Mouse (Mus musculus): ENCODE measurements around the gene Phldb2. TPM values are rescaled to one million over a fixed set of nuclear protein-coding genes. Genes with fewer than 3 reads are reported as not detected.
A peak's percentile ranks its signal among the peaks of the same experiment; 100 is the strongest.

Gene Phldb2
- polyA plus RNA-seq, 1 experiment: 4.7 TPM

- peak; percentile 49 to 68 for DNase-seq
- under 1% methylated on average over 45 of the region's 45 CpGs for WGBS
- Histone ChIP-seq H3K4me1 (ENCODE audit: control insufficient read depth, insufficient read depth, low read length) (no peaks in the 10 kb centered on the region), H3K27ac (ENCODE audit: insufficient read depth, low read length) (no peak overlapping the region), H3K4me3 (replicated peaks; ENCODE audit: insufficient read depth, low read depth, low read length) (peak overlapping the region; percentile 55), H3K27me3 (ENCODE audit: control insufficient read depth, insufficient read depth, low read length) (no peaks in the 10 kb centered on the region)
- TF ChIP-seq CTCF (IDR thresholded peaks at IDR 0.05; ENCODE audit: borderline replicate concordance, insufficient read depth, low read depth, low read length): no peak
- no peak for TF ChIP-seq POLR2A (IDR thresholded peaks at IDR 0.05; ENCODE audit: borderline replicate concordance, insufficient read depth, low read length)
Measured at GRCm38 (mm10) chr16:45844049-45844780, 109.2 kb downstream of the Phldb2 start.

GRCm38 (mm10) chr16:45843351-45843891 lies 110.0 kb downstream of the Phldb2 start:
- Histone ChIP-seq H3K4me3 (replicated peaks; ENCODE audit: insufficient read depth, low read depth, low read length) (peak overlapping the region; percentile 55), H3K4me1 (ENCODE audit: control insufficient read depth, insufficient read depth, low read length) (no peaks in the 10 kb centered on the region), H3K27ac (ENCODE audit: insufficient read depth, low read length) (no peak overlapping the region), H3K27me3 (ENCODE audit: control insufficient read depth, insufficient read depth, low read length) (no peaks in the 10 kb centered on the region)
- peak in 1 of 2 experiments; percentile 18 for DNase-seq
- TF ChIP-seq POLR2A (IDR thresholded peaks at IDR 0.05; ENCODE audit: borderline replicate concordance, insufficient read depth, low read length) (no peak), CTCF (IDR thresholded peaks at IDR 0.05; ENCODE audit: borderline replicate concordance, insufficient read depth, low read depth, low read length) (no peak)
- 6% methylated on average over 16 of the region's 16 CpGs for WGBS

GRCm38 (mm10) chr16:45842440-45842839 lies 111.0 kb downstream of the Phldb2 start:
- H3K4me3 ChIP-seq (replicated peaks; ENCODE audit: insufficient read depth, low read depth, low read length): no peak overlapping the region
- no peaks in the 10 kb centered on the region for H3K27me3 ChIP-seq (ENCODE audit: control insufficient read depth, insufficient read depth, low read length)
- 91% methylated on average over 4 of the region's 4 CpGs for WGBS
- H3K4me1 ChIP-seq (ENCODE audit: control insufficient read depth, insufficient read depth, low read length): no peaks in the 10 kb centered on the region
- TF ChIP-seq POLR2A (IDR thresholded peaks at IDR 0.05; ENCODE audit: borderline replicate concordance, insufficient read depth, low read length): no peak
- H3K27ac ChIP-seq (ENCODE audit: insufficient read depth, low read length): no peak overlapping the region
- DNase-seq: no peak

GRCm38 (mm10) chr16:45841806-45842205 lies 111.6 kb downstream of the Phldb2 start:
- TF ChIP-seq POLR2A (IDR thresholded peaks at IDR 0.05; ENCODE audit: borderline replicate concordance, insufficient read depth, low read length) (no peak), CTCF (IDR thresholded peaks at IDR 0.05; ENCODE audit: borderline replicate concordance, insufficient read depth, low read depth, low read length) (no peak)
- H3K4me3 ChIP-seq (replicated peaks; ENCODE audit: insufficient read depth, low read depth, low read length): no peak overlapping the region
- no peaks in the 10 kb centered on the region for H3K4me1 ChIP-seq (ENCODE audit: control insufficient read depth, insufficient read depth, low read length)
- H3K27me3 ChIP-seq (ENCODE audit: control insufficient read depth, insufficient read depth, low read length): no peaks in the 10 kb centered on the region
- WGBS: 93% methylated on average over 3 of the region's 3 CpGs
- no peak for DNase-seq
- no peak overlapping the region for H3K27ac ChIP-seq (ENCODE audit: insufficient read depth, low read length)

GRCm38 (mm10) chr16:45841016-45841415 lies 112.4 kb downstream of the Phldb2 start:
- 63% methylated on average over 3 of the region's 3 CpGs for WGBS
- H3K4me1 ChIP-seq (ENCODE audit: control insufficient read depth, insufficient read depth, low read length): no peaks in the 10 kb centered on the region
- DNase-seq: peak in 1 of 2 experiments; percentile 12
- TF ChIP-seq CTCF (IDR thresholded peaks at IDR 0.05; ENCODE audit: borderline replicate concordance, insufficient read depth, low read depth, low read length) (no peak), POLR2A (IDR thresholded peaks at IDR 0.05; ENCODE audit: borderline replicate concordance, insufficient read depth, low read length) (no peak)
- H3K27me3 ChIP-seq (ENCODE audit: control insufficient read depth, insufficient read depth, low read length): no peaks in the 10 kb centered on the region
- H3K4me3 ChIP-seq (replicated peaks; ENCODE audit: insufficient read depth, low read depth, low read length): no peak overlapping the region
- no peak overlapping the region for H3K27ac ChIP-seq (ENCODE audit: insufficient read depth, low read length)

GRCm38 (mm10) chr16:45837541-45838342 lies 115.7 kb downstream of the Phldb2 start:
- no peak for TF ChIP-seq CTCF (IDR thresholded peaks at IDR 0.05; ENCODE audit: borderline replicate concordance, insufficient read depth, low read depth, low read length)
- TF ChIP-seq POLR2A (IDR thresholded peaks at IDR 0.05; ENCODE audit: borderline replicate concordance, insufficient read depth, low read length): no peak
- no peak overlapping the region for H3K4me3 ChIP-seq (replicated peaks; ENCODE audit: insufficient read depth, low read depth, low read length)
- no peaks in the 10 kb centered on the region for H3K4me1 ChIP-seq (ENCODE audit: control insufficient read depth, insufficient read depth, low read length)
- no peak for DNase-seq
- H3K27me3 ChIP-seq (ENCODE audit: control insufficient read depth, insufficient read depth, low read length): no peaks in the 10 kb centered on the region
- H3K27ac ChIP-seq (ENCODE audit: insufficient read depth, low read length): no peak overlapping the region
- 80% methylated on average over 5 of the region's 5 CpGs for WGBS

- TF ChIP-seq POLR2A (IDR thresholded peaks at IDR 0.05; ENCODE audit: borderline replicate concordance, insufficient read depth, low read length) (no peak), CTCF (IDR thresholded peaks at IDR 0.05; ENCODE audit: borderline replicate concordance, insufficient read depth, low read depth, low read length) (no peak)
- Histone ChIP-seq H3K4me3 (replicated peaks; ENCODE audit: insufficient read depth, low read depth, low read length) (no peak overlapping the region), H3K27me3 (ENCODE audit: control insufficient read depth, insufficient read depth, low read length) (no peaks in the 10 kb centered on the region), H3K4me1 (ENCODE audit: control insufficient read depth, insufficient read depth, low read length) (no peaks in the 10 kb centered on the region), H3K27ac (ENCODE audit: insufficient read depth, low read length) (no peak overlapping the region)
- 87% methylated on average over 6 of the region's 6 CpGs for WGBS
- no peak for DNase-seq
Measured at GRCm38 (mm10) chr16:45832747-45833108, 120.7 kb downstream of the Phldb2 start.

Measured in cerebellum, adult 2 months (tissue).